Mouse (Mus musculus): ENCODE measurements at regions not wholly inside any gene's neighbourhood (a gene's known extent, or its start where the extent isn't known, plus 50 kb on each side); places are given as distances from the start of the nearest gene placed in this dataset.

DNA sequence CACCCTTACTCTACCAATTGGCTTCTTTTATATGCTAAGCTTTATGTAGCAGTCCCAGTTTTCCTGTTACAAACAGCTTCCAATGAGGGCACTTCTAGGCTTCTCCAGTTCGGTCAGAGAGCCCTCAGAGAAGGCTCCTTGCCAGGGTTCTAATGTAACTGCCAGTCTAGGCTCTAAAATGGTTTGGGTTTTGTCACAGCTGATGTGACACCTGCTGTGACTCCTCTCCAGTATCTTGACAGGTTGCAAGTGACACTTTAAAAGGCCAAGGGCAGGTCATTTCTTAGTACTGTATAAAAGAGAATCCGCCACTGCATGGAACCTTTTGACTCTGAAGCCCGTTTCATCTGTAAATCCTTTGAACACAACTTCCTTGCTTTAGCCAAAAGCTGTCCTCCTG, 54.0 kb upstream of the Nedd9 start:
- no peak for DNase-seq

DNA sequence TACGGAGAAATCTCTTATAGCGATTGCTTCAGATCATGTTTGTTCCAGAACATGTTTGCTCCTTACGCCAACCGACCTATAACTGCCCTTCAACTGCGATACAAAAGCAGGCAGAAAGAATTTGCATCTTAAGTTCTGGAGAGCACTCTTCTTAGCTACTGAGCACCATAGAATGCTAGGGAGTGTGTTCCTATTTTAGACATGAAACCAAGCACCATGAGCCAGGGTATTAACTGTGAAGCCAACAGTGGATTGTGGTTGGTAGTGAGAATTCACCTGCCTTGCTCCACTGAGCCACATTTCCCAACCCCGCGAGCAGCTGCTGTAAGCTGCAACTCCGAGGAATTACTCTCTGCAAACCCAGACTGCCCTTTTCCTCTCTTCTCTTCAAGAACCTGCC, 58.9 kb upstream of the Nedd9 start:
- no peak for DNase-seq

DNA sequence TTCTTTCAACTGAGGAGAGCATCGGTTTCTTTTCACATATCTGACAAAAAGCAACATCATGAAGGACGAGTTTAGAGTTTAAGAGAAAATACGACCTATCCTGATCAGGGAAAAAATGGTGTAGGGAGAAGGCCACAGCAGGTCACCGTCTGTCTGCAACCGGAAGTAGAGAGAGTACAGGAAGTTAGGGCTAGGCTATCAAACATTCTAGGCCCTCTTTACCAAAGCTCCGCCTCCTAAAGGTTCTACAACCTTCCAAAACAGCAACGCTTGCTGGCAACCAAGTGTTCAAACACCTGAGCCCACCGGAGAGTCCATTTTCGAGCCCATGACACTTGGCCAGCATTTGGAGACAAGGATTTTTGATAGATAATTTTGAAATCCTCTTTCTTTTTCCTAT, 59.2 kb upstream of the Tmem170b start:
- no peak for DNase-seq

DNA sequence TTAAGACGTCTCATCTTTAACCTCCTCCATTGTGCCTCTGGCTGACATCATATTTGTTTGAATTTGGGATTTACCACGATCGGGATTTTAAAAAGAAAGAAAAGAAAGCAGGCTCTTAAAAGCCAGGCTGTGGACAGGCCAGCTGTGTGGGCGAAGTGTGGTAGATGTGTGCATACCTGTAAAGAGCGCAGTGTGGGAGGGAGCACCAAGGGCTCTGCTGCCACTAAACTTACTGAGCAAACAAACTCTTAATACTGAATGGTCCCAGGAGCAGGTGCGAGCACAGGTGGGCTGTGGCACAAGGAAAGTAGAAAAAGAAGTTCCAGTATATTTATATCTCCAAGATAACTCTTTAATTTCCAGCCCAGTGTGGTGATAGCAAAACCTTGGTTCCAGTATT, 56.4 kb upstream of the Tmem170b start:
- DNase-seq: no peak

DNA sequence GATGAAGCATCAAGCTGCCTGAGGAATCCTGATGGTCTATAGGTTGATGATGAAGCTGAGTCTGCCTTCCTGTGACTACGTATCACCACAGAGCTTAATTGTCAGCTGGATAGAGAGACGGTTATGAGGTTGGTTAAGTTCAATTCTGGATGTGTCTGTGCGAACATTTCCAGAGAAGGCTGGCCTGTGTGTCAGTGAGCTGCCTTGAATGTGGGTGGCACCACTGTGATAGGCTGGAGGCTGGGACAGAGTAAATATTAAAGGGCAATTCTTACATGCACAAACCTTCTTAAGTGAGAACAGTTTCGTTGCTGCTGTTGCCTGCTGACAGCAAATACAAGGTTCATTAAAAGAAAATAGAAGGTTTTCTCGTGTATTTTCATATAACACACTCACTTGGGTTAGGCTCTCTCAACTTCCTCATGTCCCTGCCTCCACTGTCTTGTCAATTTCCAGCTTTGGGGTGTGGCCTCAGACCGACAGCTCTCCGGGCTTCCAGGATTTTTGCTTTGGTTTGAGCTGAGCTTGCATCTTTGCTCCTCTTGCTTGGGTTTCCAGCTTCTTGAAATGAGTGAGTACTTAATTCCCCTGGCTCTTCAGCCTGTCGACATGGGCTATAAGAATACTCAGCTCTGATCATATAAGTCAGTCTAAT, 55.3 kb upstream of the Tmem170b start:
- DNase-seq: no peak

DNA sequence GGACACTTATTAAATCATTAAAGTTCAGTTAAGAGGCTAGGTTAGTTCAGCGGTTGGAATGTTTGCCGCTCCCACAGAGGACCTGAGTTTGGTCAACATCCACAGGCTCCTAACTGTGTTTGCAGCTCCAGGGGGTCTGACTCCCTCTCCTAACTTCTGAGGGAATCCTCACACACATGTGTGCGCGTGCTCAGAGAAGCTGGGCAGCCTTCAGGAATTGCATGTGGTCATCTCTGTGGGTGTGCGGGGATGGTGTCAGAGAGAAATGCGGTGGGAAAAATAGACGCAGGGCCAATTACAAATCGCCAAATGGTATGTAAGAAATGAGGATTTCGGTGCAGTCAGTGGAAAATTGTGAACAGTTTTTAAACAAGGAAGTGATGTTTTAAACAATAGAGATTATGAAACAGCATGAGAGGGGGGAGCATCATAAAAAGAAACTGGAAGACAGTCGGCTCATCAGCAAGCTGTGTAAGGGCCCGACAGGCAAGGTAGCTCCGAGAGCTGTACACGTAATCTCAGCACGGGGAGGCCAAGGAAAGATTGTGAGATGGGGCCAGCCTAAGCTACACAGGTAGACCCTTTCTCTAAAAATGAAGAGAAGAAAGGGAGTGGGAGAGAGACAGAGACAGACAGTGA, 53.9 kb upstream of the Tmem170b start:
- peak in 1 of 2 experiments; percentile 28 for DNase-seq

DNA sequence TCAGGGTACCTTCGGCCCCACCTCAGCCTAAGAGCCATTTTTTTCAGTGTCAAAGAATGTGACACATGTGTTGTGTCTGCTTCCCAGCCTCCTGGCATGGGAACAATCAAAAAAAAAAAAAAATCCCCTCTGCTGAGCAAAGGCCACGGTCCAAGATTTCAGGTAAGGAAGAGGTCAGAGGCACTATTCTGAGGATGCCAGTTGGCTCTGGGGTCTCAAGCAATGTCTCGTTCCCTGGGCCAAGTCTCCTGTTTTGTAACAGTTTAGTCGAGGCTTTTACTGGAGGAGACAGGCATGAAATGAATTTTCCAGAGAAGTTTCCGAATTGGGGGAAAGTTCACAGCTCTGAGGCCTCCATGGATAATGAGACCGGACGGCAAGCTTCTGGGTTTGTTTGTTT, 51.3 kb upstream of the Tmem170b start:
- no peak for DNase-seq

Measured in kidney, postnatal 4 days (tissue).